In the genomic region with DNA sequence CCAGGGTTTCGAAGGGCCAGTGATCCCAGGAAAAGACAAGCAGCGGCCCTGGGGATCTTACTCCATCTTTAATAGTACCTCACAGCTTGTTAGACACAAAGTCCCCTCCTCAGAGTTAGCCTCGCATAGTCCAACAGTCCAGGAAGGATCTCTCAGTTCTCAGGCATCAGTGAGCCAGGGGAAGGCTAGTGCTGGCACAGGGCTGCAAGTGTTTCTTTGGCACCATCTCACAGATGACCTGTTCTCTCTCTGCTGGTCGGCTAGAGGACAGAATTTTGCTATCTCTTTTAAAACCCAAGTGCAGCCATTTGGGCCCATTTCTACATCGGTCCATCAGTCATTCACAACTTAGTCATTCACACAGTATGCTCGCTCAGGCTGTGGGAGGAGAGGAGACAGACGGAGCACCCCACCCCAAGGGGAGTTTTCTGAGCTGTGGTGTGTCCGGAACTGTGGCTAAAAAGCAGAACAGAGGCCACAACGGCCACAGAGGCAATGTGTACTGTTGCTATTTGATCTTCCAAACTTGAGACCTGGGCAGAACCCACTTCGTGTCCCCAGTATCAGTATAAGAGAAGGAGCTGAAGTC, we compare ENCODE assay signal across 9 mouse cellular contexts. TPM values are rescaled to one million over a fixed set of nuclear protein-coding genes. Genes with fewer than 3 reads are reported as not detected.
DNase-seq lines count a peak whose midpoint lies in the region; ATAC-seq lines count a peak whose summit lies in the region.
"Had no signal": no experiment of that assay in that cellular context is flagged by ENCODE, and none has a peak within 500 bp of the region (broad histone marks: within the 10 kb centered on the region; RNA-seq: fewer than 3 reads in every experiment).

No protein-coding gene starts in this region.

- no peaks in the 10 kb centered on the region for H3K9me3 ChIP-seq in intestine, embryonic 15.5 days
- H3K9me3 ChIP-seq: limb, embryonic 12.5 days had no signal

- H3K27me3 ChIP-seq in intestine, embryonic 15.5 days (replicated peaks) = no peaks in the 10 kb centered on the region
- H3K27me3 ChIP-seq: limb, embryonic 12.5 days had no signal

- H3K27ac ChIP-seq in intestine, embryonic 15.5 days = peak overlapping the region; percentile 61
- H3K27ac ChIP-seq: limb, embryonic 12.5 days had no signal

- no peak overlapping the region for H3K4me3 ChIP-seq in intestine, embryonic 15.5 days (replicated peaks)
- H3K4me3 ChIP-seq: limb, embryonic 12.5 days had no signal

- no peak overlapping the region for H3K9ac ChIP-seq in intestine, embryonic 15.5 days
- H3K9ac ChIP-seq: limb, embryonic 12.5 days had no signal

- WGBS in intestine, embryonic 15.5 days = 63% methylated on average over 10 of the region's 10 CpGs

- peak; percentile 33 for DNase-seq in kidney, adult 9 months
- no peak for DNase-seq in kidney, postnatal 4 days
- peak; percentile 22 for DNase-seq in 3134 (ENCODE audit: extremely low read depth, insufficient read length, low spot score)
- peak; percentile 74 for DNase-seq in 416B (ENCODE audit: low read depth)
- no peak for DNase-seq in spleen, adult 18-20 months
- DNase-seq: cerebellum, postnatal 36 days had no signal

- peaks cover 52% of the 10 kb centered on the region for H3K4me1 ChIP-seq in intestine, embryonic 15.5 days (replicated peaks)

- H3K36me3 ChIP-seq in intestine, embryonic 15.5 days = no peaks in the 10 kb centered on the region
- H3K36me3 ChIP-seq: limb, embryonic 12.5 days had no signal

- H3K4me2 ChIP-seq in intestine, embryonic 15.5 days (replicated peaks) = no peak overlapping the region
- H3K4me2 ChIP-seq: limb, embryonic 12.5 days had no signal

- ATAC-seq in intestine, embryonic 15.5 days = no peak
- ATAC-seq in erythroblast, adult 5-6 weeks (replicated peaks; ENCODE audit: low FRiP score, poor library complexity, severe bottlenecking) = no peak

RNA-seq across cellular contexts. Expression of a gene that starts 43.7 kb away (rescaled TPM):
- 6.1 and 7.2 TPM in 2 replicates for polyA plus RNA-seq in intestine, embryonic 15.5 days (2015; fragmentation: Nextera tagmentation; extraction: Ambion mirVana)
- 12.1 and 15.2 TPM in 2 replicates for total RNA-seq in erythroblast, adult 5-6 weeks (2015; ENCODE audit: low replicate concordance)
- 10.6 and 13.5 TPM in 2 replicates for total RNA-seq in erythroblast, adult 5-6 weeks (2017; ENCODE audit: low replicate concordance)

Comparison
In these comparisons a context has a peak if more than half of its experiments do, and no peak if none do; other contexts are left out.
1. DNase-seq: peak in kidney, adult 9 months (single experiment), 3134 (single experiment) and 416B (single experiment); none in kidney, postnatal 4 days (0 of 2) and spleen, adult 18-20 months (0 of 2).